Mouse (Mus musculus) liver (tissue): ENCODE measurements at regions not wholly inside any gene's neighbourhood (a gene's known extent, or its start where the extent isn't known, plus 50 kb on each side); places are given as distances from the start of the nearest gene placed in this dataset.
"Not testable (repeated sequence)": the region's sequence is repeated elsewhere in the genome, so short reads cannot be mapped to it uniquely, and the experiment has no call there.

ENCODE experiments used
- DNase-seq: peaks from one replicate; pipeline ENCODE4 v3.0.0-alpha.2; 2020; ENCODE audit warnings: mixed read lengths

- DNase-seq = no peak
Observed at GRCm38 (mm10) chr11:27105920-27106319, 512.1 kb upstream of the Vrk2 start.

DNA sequence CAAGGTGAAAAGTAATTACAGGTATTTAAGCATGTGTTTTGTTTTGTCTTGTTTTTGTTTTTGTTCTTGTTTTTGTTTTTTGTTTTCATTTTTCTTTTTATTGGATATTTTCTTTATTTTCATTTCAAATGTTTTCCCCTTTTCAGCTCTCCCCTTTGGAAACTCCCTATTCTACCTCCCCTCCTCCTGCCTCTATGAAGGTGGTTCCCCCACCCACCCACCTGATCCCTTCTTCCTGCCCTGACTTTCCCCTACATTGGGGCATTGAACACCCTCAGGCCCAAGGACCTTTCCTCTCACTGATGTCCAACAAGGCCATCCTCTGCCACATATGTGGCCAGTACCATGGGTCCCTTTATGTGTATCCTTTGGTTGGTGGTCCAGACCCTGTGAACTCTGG, 509.1 kb upstream of the Vrk2 start:
- no peak for DNase-seq

GRCm38 (mm10) chr11:27102045-27102444, 508.2 kb upstream of the Vrk2 start:
- no peak for DNase-seq

GRCm38 (mm10) chr11:27096615-27097014, 502.8 kb upstream of the Vrk2 start:
- no peak for DNase-seq

GRCm38 (mm10) chr11:27095460-27095859, 501.7 kb upstream of the Vrk2 start:
- not testable (repeated sequence) for DNase-seq

GRCm38 (mm10) chr11:27086516-27086915, 492.7 kb upstream of the Vrk2 start:
- DNase-seq = no peak

DNA sequence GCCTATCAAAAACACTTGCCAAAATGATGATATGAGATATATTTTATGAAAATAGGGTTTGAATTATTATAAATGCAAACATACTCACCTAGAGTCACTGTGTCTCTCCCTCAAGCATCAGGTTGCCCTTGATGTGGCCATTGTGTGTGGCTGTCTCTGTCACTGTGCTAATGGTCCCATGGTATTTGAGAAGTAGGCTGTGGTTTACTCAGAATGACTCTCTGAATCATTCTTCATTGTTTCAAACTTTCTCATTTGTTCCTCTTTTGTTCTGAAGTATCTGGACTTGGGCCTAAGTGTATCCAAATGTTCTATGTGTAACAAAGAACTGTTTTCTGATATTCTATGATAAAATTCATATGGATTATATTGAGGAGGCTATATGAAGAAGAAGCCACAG, 487.4 kb upstream of the Vrk2 start:
- DNase-seq = no peak

DNA sequence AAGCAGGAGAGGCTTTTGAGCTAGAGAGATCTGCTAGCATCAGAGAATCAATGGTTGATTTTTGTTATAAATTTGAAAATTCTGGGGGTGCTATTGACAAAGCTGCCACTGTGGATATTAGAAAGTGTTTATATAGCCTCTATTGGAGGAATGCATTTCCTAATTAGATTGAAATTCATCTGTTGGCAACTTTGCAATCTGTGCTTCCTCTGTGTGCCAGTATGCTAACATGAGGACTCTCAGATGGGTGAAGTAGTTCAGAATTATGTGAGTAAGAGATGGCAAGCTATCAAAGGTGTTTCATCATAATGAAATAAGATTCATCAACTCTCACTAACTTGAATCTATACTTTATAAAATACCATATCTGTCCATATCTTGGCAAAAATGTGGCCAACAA, 476.6 kb upstream of the Vrk2 start:
- no peak for DNase-seq

DNA sequence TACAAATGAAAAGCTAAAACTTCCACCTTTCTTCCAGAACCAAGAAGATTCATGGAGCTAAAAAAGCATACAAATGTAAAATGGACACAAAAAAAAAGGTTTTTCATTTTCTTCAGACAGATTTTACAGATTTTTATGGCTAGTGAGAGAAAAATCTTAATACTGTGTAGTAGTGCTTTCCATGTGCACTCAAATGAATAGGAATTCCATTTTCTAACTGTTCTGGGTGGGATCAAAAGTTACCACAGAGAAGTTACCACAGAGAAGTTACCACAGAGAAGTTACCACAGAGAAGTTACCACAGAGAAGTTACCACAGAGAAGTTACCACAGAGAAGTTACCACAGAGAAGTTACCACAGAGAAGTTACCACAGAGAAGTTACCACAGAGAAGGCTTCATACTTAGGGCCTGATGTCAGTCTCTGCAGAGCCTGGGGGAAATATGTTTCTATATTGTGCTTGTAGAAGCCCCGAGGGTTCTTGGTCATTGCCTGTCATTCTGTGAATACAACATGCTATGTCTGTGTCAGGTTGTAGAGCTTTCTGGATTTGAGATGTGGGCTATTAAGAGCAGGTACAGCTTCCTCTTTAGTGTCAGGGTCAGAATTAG, 433.5 kb upstream of the Vrk2 start:
- no peak for DNase-seq

DNA sequence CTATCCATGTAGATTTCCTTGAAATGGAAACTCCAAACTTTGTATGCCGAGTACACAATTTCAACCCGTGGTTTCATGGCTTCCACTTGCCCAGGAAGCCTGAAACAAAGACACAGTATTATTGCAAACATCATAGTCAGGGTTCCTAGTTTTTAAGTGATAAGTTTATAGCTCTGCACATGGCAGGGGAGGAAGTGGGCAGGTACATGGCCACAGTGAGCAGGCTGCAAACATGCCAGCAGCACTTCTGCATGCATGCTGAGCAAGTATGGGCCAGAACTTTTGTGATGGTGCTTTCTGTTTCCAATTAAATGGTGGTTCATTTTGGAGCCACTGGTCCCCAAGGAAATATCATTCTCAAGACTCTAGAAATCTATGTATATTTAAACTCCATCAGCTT, 431.7 kb upstream of the Vrk2 start:
- DNase-seq = no peak

DNA sequence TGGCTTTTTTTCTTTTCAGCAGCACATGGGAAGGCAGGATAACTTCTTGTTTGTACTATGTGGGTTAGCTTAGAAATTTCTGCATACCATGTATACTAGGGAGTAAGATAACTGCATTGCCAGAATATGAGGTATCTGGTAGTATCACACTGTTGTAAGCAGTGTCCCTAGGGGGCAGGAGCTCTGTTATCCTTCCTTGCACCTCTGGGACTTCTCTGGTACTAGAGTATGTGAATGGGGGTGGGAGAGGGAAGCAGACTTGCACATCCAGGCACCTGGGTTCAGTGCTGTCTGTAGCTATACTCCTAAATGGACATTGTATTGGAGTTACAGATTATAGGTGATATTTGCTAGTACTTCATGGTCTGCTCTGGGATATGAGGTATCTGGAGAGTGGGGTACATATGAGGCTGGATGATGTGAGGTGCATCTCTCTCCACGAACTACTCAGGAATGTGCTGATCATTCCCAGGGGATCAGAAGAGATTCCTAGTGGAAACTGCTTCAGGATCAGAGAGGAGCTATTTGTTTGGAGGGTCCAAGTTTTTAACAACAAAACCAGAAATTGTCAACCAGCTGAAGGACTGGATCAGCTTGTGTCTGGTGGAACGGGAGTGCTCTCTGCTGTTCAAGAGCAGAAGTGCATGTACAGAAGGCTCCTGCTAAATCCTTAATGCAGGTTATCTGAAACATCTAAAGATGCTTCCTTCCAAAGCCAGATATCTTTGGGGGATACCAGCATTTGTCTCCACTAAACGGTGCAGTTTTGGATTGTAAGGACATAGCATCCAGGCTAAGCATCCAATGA, 402.7 kb upstream of the Vrk2 start:
- DNase-seq = no peak

DNA sequence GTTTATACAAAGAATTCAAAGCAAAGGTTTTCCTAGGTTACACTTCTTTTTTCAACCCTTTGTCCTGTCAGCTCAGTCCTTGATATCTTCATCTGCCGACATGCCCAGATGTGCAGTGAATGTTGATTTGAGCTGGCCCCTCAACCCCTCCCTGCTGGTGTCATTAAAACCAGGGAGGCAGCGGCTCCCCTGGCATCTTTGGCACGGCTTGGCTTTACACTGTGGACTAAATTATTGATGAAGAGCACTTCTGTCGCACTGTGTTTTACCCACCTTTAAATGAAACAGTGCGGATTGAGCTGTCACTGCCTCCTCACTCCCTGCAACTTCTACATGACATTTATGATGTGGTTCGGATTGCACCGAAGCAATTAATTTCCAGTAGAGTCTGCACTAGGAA, 387.4 kb upstream of the Vrk2 start:
- DNase-seq = no peak

DNA sequence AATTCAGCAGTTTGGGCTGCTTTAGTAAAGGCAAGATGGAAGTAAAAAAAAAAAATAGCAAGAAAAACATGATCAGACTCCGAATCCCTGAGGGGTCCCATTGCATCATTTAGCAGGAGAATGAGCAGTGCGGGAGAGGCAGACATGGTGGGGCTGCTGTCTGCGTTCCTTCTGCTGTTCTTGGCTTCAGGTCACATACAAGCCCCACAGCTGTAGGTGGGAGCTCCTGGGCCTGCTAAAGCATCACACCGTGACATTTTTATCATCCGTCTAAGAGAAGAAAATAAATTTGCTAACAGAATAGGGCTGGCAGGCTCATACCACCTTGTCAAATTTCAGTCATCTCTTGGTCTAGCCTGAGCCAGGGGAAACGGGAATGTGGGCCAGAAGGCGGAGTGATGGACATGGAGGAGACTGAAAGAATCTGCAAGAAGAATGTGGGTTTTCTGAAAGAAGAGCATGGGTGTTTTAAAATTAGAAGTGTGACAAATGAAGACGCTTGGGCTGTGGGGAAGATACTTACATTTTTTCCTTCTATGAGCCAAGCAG, 378.8 kb upstream of the Vrk2 start:
- no peak for DNase-seq

DNA sequence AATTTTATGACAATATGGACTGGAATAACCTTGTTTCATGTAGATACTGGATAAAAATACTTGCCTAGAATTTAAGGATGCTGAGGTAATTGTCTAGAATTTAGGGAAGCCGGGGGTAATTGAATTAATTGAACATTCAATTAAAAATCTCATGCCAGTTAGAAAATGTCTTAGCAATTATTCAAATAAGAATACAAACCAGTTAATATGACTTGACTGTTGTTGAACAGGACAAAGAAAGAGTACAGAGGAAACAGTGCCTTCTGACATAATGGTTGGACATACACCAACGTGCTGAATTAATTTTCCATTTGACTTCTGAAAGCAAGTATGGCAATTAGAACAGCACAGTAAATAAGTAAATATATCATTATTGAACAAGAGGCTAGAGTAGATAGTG, 377.4 kb upstream of the Vrk2 start:
- no peak for DNase-seq

GRCm38 (mm10) chr11:26967427-26967826, 373.6 kb upstream of the Vrk2 start:
- no peak for DNase-seq

DNA sequence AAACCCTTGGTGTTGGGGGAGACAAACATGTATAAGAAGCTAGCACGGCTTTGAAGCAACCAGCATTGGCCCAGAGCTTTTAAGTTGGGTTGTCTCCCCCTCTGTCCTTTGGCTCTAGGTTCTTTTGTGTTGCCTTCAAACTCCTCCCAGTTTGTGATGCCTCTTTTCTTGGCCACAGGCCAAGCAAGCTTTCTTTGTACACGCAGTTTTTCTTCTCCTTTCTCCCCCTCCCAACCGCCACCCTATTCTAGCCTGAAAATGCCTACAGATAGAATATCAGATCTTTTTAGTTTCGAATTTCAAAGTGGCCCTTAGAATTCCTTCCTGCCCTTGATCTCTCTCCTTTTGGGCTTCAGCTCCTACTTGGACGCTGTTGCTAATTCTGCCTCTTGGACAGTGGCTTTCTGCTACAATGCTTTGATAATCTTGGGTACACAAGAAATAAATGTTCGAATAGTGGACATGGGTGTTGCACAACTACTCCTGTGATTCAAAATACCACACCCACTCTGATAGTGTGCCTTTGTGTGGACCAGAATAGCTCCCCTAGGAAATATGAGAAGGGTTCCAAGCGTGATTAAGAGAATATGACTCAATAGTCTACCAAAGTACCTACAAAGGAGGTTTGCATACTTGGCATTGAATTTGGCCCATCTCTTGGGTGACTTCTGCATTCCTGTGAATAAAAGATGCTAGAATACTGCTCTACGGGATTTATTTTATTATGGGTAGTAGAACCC, 369.3 kb upstream of the Vrk2 start:
- DNase-seq = no peak

DNA sequence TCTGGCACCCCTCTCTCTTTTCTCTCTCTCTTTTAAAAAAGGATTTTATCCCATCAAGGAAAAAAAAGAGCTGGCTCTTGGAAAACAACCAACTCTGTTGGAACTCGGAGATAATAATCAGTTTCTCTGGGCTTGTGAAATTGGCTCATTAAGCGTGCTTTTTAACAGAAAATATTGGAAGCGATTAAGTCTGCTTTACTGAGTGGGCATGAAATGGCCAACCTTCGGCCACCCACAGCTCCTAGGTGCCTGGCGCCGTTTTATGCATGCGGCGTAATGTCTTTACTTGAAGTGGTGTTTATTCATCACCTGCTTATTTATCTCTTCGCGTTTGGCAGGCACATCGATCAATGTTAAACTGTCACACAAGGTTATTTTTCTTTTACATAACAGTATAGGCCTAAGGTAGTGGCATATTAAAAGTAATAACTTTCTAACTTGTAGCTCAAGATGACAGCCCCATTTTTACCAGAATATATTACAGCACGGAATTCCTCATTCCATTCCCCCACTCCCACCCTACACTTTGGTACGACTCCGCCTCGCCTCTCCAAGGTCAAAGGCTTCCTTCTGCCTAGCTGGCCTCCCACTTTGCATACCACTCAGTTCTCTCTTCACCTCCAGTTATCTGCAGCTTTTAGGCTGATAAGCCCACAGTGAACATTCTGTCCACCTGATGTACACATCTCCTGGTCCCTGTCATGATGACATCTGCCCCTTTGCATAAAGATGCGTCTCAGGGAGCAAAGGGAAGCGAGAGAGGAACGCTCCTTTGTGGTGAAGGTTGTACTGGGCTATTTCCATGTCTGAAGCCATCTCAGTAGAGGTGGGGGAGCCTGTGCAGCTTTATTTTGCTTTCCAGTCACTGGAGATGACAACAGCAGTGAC, 368.5 kb upstream of the Vrk2 start:
- no peak for DNase-seq

GRCm38 (mm10) chr11:26961336-26961980, 367.7 kb upstream of the Vrk2 start:
- peak; percentile 74 for DNase-seq

DNA sequence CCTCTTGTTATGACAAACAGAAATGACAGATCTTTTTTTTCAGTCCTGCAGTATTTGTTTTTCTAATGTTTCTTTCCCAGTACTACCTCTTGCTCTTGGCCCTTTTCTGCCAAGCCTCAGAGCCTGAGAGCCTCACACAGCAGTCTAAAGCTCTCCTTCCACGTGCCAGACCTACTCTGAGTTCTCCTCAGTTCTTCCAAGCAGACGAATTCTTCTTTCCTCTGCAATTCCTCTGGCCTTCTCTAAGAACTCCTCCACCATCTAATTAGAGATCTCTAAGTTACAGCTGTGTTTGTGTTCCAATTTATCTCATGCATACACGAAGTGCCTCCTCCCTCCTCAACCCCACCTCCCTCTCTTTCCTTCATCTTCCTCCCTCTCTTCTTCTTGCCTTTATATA, 362.4 kb upstream of the Vrk2 start:
- no peak for DNase-seq

- DNase-seq = no peak
Observed at GRCm38 (mm10) chr11:26931766-26932165, 338.0 kb upstream of the Vrk2 start.

DNA sequence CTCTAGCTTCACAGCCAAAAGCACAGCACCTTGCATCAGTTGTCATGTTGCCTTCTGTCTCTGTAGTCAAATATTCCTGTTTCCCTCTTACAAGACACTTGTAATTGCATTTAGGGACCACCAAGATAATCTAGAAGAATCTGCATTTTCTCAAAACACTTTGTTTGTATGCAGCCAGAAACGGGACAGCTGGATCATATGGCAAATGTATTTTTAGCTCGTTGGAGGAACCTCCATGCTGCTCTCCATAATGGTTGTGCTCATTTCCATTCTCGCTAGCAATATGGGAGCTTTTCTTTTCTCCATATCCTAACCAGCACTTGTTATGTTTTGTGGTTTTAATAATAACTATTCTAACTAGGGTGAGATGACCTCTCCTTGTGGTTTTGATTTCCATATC, 313.3 kb upstream of the Vrk2 start:
- no peak for DNase-seq

GRCm38 (mm10) chr11:26881635-26882034, 287.8 kb upstream of the Vrk2 start:
- no peak for DNase-seq
